Mouse (Mus musculus) olfactory bulb, adult 2 months (tissue): ENCODE data around the gene Snx6.

ENCODE experiments used
- CTCF ChIP-seq: fragments of 200-500 bp; IDR thresholded peaks from 2 replicates; pipeline ENCODE4 v1.5.1; 2012; ENCODE audit warnings: low read depth, mild to moderate bottlenecking, low read length, moderate library complexity; ENCODE audit not compliant: insufficient read depth
- POLR2A ChIP-seq: fragments of 200-500 bp; IDR thresholded peaks from 2 replicates; pipeline ENCODE4 v1.6.1; 2012; ENCODE audit warnings: mild to moderate bottlenecking, low read depth, low read length, moderate library complexity; ENCODE audit not compliant: insufficient read depth

DNA sequence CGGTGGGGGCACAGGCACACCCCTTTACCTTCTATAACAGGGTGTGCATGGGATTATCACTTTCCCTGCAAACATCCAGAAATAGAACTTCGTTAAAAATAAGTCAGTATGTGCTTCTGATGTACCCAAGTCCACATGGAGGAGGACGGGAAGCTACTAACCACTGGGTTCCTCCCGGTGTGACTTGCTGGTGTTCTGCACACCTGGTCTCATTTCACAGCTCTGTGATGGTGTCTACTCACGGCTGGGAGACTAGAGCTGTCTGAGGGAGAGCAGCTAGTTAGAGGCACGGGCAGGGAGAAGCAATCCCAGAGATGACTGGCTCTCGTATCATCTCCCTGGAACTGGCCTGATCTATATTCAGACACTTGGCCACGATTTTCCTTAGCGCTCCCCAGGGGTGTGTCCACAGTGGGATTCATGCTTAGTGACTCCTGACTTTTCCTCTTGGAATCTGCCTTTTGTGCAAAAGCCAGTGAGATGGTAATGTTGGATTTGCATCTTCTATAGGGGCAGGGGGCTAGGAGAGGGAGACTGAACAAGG is 38.4 kb upstream of the Snx6 start:
- TF ChIP-seq CTCF, result no peak
- no peak for TF ChIP-seq POLR2A
